Mouse (Mus musculus): Measurements from ENCODE around the gene Ripply1.
"Not testable (repeated sequence)": the region's sequence is repeated elsewhere in the genome, so short reads cannot be mapped to it uniquely, and the experiment has no call there.

Gene Ripply1

DNA sequence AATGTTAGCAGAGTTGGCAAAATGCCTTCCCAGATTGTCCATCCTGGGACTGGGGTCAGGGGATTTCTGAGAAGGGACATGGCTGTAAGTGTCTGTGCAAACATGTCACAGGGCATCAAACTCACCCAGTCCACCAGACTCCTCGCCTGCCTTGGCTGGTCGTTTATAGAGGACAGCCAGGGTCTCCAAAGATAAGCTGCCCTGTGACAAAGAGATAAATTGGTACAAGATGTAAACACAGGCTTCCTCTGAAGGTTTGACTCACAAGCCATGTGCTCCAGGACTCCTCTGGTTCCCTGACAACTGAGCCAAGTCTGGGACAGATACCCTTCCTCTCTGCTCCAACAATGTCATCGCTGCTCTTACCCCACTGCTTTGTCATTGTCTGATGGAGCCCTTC lies 1.2 kb downstream of the Ripply1 start:
- DNase-seq (ENCODE audit: low spot score), result no peak

DNA sequence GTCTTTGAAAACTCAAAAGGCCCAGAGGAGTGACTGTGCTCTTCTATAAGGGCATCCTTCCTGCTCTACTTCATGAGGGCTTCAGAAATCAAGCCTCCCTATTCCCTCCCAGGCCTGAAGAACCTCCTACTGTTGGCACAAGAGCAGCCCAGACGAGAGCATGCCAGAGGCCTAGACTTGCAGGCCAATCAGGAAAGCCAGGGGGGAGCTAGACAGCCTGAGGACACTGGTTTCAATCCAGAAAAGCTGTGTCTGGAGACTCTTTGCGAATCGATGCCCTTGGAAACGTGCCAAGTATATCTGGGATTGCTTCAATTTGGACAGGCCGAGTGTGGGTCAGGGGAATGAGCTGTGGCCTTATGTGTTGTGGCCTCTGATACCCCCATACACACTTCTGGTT lies 2.8 kb downstream of the Ripply1 start:
- no peak for DNase-seq (ENCODE audit: low spot score)

DNA sequence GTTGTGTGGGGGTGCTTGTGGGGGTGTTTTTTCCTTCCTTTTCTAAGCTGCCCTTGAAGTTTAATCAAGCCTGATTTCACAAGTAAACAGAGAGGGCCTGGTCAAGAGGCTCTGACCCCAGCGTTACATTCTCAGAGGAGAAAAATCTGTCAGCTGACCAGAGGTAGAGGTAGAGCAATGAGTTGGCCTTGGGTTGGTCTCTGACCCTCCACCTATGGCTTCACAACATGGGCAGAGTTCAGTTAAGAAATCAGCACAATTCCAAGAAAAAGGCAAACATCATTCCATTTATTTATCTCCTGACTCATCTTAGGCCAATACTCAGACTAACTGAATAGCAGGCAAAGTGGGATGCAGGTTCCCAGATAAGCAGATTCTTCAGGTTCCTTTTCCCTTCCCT lies 3.3 kb downstream of the Ripply1 start:
- no peak for DNase-seq (ENCODE audit: low spot score)

DNA sequence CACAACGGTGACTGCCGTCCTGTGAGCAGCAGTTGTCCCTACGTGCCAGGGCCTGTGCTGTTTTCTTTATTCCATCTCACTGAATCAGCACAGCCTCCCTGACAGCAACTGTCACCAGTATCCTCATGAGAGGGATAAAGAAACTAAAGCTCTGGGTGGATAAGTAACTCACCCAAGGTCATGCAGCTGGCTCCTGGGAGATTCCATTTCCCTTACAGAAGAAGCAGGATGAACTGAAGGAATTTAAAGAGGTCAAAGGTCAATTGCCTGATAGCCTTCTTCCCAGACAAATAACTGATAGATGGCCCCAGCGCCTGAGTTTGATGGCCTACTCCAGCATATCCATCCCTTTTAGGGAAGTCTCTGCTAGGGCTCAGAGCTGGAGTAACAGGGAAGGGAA lies 4.8 kb downstream of the Ripply1 start:
- DNase-seq (ENCODE audit: low spot score), result no peak

DNA sequence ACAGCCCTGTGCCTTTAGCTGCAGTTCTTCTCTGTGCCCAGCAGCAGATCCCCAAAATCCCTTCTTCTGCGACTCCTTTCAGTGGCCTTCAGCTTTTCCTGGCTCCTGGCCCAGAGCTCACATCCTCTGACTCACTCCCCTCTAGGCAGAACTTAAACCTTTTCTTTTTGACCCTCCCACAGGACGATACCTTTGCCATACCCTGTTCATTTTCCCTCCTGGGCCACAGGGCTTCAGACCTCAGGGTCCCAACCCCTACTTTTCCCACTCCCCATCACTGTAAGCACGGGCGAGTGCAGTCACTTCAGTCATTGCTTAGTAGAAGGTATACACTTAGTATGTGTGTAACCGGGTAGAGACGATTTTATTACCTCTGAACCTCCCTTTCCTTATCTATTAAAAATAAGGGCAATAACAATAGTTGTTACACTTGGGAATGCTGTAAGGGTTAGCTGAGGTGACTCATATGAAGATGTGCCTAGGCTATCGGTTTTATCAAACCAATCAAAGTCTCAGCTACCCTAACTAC lies 7.0 kb downstream of the Ripply1 start:
- no peak for DNase-seq (ENCODE audit: low spot score)

DNA sequence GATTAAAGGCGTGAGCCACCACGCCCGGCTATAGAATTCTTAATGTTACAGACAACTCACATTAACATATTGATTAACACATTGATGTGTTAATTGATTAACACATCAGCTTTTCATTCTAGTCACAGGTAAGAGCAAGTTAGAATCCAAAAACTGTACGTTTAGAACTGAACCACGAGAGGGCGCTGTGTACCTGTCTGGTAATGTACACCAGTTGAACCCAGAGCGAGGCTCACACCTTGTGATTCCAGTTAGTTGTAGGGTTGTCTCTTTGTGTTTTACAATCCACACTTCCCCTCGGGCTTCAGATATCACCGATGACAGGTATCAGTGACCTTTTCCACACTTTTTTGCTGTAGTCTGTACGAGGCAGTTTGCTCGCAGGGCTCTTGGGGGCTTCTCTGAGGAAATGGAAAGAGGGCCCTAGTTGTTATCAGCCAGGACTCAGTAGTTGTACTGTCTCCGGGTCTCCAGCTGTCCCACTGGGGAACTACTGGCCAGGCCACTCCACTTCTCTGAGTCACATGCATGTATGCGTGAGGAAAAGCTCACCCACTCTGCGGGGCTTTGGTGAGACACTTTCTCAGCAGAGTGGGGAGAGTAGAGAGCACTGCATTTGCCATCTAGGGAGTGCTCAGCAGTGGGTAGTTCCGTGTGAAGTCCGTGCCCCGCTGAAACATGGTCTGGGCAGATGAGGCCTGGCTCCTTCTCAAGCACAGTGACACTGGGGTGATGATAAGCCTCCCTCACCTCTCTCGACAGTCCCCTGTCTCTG lies 7.7 kb downstream of the Ripply1 start:
- DNase-seq (ENCODE audit: low spot score), result peak; percentile 34

DNA sequence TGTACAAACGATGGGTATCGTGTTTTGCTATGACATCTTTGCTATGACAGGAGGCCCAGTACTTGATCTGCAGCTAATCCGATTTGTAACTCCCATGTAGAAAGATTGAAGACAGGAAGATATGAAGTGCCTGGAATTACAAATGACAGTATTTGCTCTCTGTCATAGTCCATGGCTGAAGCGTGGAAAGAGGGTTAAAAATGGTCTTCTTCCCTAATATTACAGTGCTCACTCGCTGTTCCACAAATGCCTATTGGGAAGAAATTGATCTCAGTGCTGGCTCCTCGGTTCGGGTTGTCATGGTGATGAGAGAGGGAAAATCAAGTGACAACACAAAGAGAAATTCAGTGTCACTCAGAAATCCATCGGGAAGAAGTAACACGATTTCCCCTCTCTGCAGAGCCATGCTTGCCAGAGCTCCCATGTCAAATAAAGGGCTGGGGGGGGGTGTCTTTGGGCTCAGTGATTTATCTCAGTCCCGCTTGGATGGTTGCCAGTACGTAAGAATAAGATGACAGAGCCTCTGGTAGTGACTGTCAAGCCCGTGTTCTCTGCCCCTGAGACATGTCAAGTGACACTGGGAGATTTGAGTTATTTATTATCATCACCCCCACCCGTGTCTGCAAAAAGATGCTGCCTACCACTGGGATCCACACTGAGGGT lies 12.0 kb downstream of the Ripply1 start:
- DNase-seq (ENCODE audit: low spot score), result no peak

DNA sequence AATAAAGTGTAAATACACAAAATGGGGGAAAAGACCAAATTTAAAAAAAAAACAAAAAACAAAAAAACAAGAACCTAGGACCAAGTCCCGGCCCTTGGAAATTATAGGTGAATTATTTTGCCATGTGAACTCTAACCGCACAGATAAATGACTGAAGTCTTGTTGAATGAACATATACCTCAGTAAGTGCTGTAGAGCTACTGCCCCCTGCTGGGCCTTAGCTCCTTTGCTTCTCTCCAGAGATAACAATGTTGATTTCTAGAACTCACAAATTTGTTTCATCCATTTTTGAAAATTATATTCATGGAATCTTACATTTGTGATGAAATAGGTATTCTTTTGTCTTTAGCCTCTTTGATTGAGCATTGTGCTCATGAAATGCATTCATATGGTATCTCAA lies 19.6 kb downstream of the Ripply1 start:
- DNase-seq (ENCODE audit: low spot score), result no peak

DNA sequence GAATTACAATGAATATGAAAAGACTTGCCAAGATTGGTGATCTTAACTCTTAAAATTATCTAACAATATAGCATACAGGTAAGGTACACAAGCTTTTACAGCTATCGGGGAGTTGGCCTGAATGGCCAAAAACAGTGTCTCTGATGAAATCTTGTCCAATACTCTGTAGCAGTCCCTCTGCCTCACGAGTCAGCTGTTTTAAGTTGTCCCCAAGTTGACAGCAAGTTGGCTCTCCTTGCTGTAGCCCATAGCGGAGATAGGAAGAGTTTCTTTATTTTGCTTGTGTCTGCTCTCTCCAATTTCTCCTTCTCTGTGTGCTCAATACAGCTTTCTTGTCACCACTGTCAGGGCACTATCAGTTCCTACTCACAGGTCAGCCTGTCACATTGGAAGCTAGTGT lies 23.5 kb downstream of the Ripply1 start:
- DNase-seq (ENCODE audit: low spot score), result not testable (repeated sequence)

DNA sequence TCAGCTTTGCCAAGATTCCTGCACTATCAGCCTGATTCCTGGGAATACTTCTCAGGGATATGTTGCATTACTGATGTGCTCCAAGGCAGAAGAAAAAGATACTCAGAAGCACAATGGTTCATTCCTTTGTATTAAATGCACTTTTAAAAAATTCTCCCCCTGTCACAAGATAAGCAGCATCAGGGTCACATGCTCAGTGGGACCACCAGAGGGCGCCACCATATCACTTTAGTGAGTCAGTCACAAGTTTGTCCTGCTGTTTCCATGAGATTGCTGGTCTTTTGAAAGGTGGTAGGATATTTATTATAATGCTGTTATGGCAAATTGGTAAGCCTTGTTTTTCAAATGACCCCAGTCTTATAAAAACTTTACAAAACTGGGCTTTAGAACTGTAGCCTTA lies 30.3 kb downstream of the Ripply1 start:
- no peak for DNase-seq (ENCODE audit: low spot score)

DNA sequence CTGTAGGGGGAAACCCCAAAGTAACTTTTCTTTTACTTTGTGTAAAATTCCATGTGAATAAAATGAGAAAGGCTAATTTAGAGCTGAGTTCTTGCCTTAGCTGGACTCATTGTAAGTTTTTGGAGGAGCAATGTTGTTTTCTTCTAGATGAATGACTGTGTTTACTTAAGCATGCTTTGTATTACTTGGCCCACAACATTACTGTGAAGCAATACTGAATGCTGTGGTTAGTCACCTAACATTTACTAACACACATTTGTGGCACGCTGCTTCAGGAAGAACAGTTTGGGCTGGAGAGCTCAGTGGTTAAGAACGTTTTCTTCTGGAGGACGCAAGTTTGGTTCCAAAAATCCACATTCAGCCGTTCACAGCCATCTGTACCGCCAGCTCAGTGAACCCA lies 45.1 kb downstream of the Ripply1 start:
- no peak for DNase-seq (ENCODE audit: low spot score)

DNA sequence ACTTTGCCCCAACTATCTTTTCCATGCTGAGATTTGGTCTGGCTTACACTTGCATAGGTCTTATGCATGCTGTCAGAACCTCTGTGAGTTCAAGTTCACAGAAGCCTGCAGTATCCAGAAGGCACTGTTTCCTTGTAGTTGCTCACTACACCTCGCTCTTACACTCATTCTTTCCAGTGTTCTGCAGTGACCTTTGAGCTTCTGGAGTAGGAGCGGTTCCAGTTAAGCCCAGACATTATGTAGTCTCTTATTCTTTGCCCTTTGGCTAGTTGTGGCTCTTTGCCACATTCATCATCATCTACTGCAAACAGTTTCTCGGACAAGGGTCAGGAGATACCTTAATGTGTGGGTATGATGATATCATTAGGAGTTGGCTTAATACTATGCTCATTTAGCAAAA lies 51.6 kb downstream of the Ripply1 start:
- DNase-seq (ENCODE audit: low spot score), result no peak

Data from MN1 (cell line).